12 mouse cellular contexts compared by ENCODE assay signal in genomic region chr1:90268131-90268691, GRCm38 (mm10).
DNase-seq lines count a peak whose midpoint lies in the region; ATAC-seq lines count a peak whose summit lies in the region.
"Had no signal": no experiment of that assay in that cellular context is flagged by ENCODE, and none has a peak within 500 bp of the region (broad histone marks: within the 10 kb centered on the region; RNA-seq: fewer than 3 reads in every experiment).

No protein-coding gene starts in this region.

- ATAC-seq in hindbrain, embryonic 13.5 days (ENCODE audit: low FRiP score) = peak; percentile 77
- ATAC-seq: activated CD4-positive, CD25-positive, alpha-beta regulatory T cell, adult 4 months had no signal

- H3K9ac ChIP-seq in hindbrain, embryonic 13.5 days = no peak overlapping the region

- intact Hi-C loops in left cerebral cortex, postnatal 4 days (cut with DNase I) = no loop called here

- no peak overlapping the region for H3K4me3 ChIP-seq in hindbrain, embryonic 13.5 days

- H3K36me3 ChIP-seq in hindbrain, embryonic 13.5 days = no peaks in the 10 kb centered on the region

- H3K4me2 ChIP-seq in hindbrain, embryonic 13.5 days = no peak overlapping the region

- peak overlapping the region; percentile 62; the same call in 1 of the 2 replicates for H3K27ac ChIP-seq in hindbrain, embryonic 13.5 days

- 40% methylated on average over 17 of the region's 17 CpGs for WGBS in hindbrain, embryonic 13.5 days

- H3K27me3 ChIP-seq in hindbrain, embryonic 13.5 days = 0 out of 2 replicates have a peak, but pooled peaks cover 2% of the 10 kb centered on the region

- no peaks in the 10 kb centered on the region for H3K9me3 ChIP-seq in hindbrain, embryonic 13.5 days

- H3K4me1 ChIP-seq in hindbrain, embryonic 13.5 days (replicated peaks) = peaks cover 25% of the 10 kb centered on the region

- peak; percentile 86 for DNase-seq in left cerebral cortex, postnatal 4 days
- DNase-seq in left cerebral cortex, adult 8-10 months (ENCODE audit: low spot score in 2 of 2) = no peak
- peak; percentile 57 to 74 for DNase-seq in kidney, postnatal 4 days
- DNase-seq in retina, postnatal 1 day = peak; percentile 49
- no peak for DNase-seq in right cerebral cortex, postnatal 25 days
- no peak for DNase-seq in lung, postnatal 4 days
- DNase-seq in layer of hippocampus, adult 8-10 months (ENCODE audit: low spot score in 2 of 2) = no peak
- DNase-seq: cerebellum, adult 2 months; heart, adult 18-20 months; lung, postnatal 10 days had no signal

Comparison
In these comparisons a context has a peak if more than half of its experiments do, and no peak if none do; other contexts are left out.
1. DNase-seq: peak in left cerebral cortex, postnatal 4 days (single experiment), kidney, postnatal 4 days (2 of 2) and retina, postnatal 1 day (single experiment); none in left cerebral cortex, adult 8-10 months (0 of 2), right cerebral cortex, postnatal 25 days (single experiment), lung, postnatal 4 days (0 of 2) and layer of hippocampus, adult 8-10 months (0 of 2).